Mouse (Mus musculus): ENCODE data around the gene Fads3. TPM values are rescaled to one million over a fixed set of nuclear protein-coding genes. Genes with fewer than 3 reads are reported as not detected.

The Fads3 gene
- polyA plus RNA-seq, 1 experiment from 2014 or later = 5.8 TPM

DNA sequence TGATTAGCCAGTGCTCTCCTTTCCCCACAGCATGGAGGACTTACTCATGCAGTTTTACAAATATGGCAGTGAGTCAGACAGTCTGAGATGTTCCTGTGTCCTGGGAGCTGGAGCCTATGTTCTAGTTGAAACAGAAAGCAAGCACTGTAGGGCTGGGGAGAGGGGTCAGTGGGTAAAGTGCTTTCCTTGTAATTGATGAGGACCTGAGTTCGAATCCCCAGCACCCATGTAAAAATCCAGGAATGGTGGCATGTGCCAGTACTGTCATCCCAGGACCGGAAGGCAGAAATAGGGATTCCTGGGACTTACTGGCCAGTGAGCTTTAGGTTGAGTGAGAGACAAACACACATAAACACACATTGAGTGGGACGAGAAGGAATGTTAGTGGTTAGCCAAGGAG is 15.3 kb downstream of the Fads3 start:
- H3K27me3 ChIP-seq = no peaks in the 10 kb centered on the region
- H3K27ac ChIP-seq = no peak overlapping the region
- H3K4me2 ChIP-seq = no peak overlapping the region
- no peaks in the 10 kb centered on the region for H3K9me3 ChIP-seq (replicated peaks)
- H3K36me3 ChIP-seq (ENCODE audit: poor library complexity, severe bottlenecking) = peaks cover 30% of the 10 kb centered on the region
- WGBS = 91% methylated on average over 3 of the region's 3 CpGs
- ATAC-seq = no peak
- H3K4me3 ChIP-seq = no peak overlapping the region
- H3K4me1 ChIP-seq = 0 out of 2 replicates have a peak, but pooled peaks cover 7% of the 10 kb centered on the region
- no peak overlapping the region for H3K9ac ChIP-seq

DNA sequence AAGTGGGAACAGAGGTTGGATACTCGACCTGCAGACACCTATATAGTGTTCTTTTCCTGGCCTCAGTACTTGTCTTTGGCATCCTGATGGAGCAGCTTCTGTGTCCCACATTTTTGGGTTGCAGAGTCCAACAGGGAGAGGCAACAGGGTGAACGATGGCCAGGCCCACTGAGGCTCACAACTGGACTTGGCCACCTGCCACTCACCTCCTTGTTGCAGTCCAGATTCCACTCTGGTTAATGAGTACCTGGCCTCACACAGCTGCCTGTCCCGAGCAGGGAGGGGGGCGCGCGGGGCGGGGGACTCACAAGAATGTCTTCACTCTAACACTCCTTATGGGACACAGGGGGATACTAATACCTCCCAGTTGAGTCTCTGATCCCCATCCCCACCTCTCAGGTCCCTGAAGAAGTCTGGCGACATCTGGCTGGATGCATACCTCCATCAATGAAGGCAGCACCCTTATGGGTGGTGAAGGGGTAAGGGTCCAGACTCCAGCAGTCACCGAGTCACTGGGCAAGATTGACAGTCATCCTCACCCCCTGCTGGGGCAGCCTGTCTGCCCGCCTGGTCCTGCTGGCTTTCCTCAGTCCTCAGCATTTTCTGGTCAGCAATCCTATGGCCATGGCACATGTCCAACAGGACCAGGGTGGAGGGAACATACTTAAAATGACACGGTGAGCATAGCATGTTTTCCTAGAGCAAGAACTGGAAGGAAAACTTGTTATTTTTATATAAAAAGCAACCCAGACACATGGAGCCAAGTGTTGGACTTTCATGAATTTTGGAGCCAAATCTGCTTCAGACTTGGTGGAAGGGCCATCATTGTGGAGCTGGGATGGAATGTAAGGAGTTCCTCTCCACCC is 16.4 kb downstream of the Fads3 start:
- WGBS = 65% methylated on average over 11 of the region's 11 CpGs
- H3K27me3 ChIP-seq = no peaks in the 10 kb centered on the region
- no peaks in the 10 kb centered on the region for H3K9me3 ChIP-seq (replicated peaks)
- H3K9ac ChIP-seq = no peak overlapping the region
- 0 out of 2 replicates have a peak, but pooled peaks cover 7% of the 10 kb centered on the region for H3K4me1 ChIP-seq
- peaks cover 40% of the 10 kb centered on the region for H3K36me3 ChIP-seq (ENCODE audit: poor library complexity, severe bottlenecking)
- no peak overlapping the region for H3K4me3 ChIP-seq
- no peak overlapping the region for H3K4me2 ChIP-seq
- no peak overlapping the region for H3K27ac ChIP-seq
- no peak for ATAC-seq

DNA sequence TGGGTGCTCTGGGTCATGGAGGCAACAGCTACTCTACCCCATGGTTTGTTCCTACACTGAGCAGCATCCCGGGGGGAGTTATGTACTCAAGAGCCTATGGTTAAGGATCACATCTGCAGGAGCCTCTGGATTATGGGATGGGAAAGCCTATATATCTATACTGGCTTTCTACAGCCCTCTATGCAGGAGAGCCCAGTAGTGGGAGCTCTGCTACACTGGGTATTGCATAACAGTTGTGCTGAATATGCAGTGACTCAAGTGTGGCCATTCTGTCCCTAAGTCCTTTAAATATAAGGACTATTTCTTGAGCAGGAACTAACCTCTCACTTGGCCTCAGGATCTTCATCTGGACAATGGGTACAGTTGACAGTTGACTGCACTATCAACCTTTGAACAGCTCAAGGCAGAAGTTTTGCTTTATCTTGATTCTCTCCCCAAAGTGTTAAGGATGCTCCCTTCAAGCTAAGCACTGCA is 17.0 kb downstream of the Fads3 start:
- Histone ChIP-seq H3K36me3 (ENCODE audit: poor library complexity, severe bottlenecking) (peaks cover 47% of the 10 kb centered on the region), H3K9me3 (replicated peaks) (no peaks in the 10 kb centered on the region), H3K4me2 (no peak overlapping the region), H3K4me1 (0 out of 2 replicates have a peak, but pooled peaks cover 7% of the 10 kb centered on the region), H3K27ac (no peak overlapping the region), H3K9ac (no peak overlapping the region), H3K4me3 (no peak overlapping the region), H3K27me3 (no peaks in the 10 kb centered on the region)
- 95% methylated on average over 1 of the region's 1 CpGs for WGBS
- ATAC-seq = no peak

DNA sequence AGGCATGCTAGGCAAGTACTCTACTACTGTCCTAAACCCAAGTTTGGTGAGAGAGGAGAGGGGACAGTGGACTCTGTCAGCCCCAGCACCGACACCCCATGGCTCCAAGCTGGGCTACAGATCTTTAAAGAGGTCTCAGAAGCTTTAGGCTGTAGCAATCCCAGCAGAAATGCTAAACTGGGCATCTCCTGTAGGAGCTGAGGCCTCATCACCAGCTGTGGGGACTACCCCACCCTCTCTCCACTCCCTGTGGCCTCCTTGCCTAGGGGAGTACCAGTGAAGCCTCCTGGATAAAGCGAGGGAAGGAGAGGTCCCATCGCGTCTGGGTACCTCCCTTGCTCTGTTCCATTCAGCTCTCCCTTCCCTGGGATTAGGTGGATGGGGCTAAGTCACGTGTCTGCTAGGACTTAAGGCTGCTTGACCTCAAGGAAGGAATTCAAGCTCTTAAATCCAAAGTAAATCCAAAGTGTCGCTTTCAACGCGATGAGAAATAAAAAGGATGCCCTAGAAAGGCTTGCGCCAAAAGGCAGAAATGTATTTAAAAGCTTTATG is 17.6 kb downstream of the Fads3 start:
- 52% methylated on average over 9 of the region's 9 CpGs for WGBS

GRCm38 (mm10) chr19:10059911-10060567 is 18.7 kb downstream of the Fads3 start:
- 60% methylated on average over 10 of the region's 10 CpGs for WGBS
- H3K4me2 ChIP-seq = no peak overlapping the region
- H3K27ac ChIP-seq = peak overlapping the region; percentile 40; the same call in 1 of the 2 replicates
- no peak overlapping the region for H3K4me3 ChIP-seq
- no peak overlapping the region for H3K9ac ChIP-seq
- peak; percentile 67 for ATAC-seq
- 0 out of 2 replicates have a peak, but pooled peaks cover 16% of the 10 kb centered on the region for H3K4me1 ChIP-seq
- H3K36me3 ChIP-seq (ENCODE audit: poor library complexity, severe bottlenecking) = peaks cover 59% of the 10 kb centered on the region
- no peaks in the 10 kb centered on the region for H3K27me3 ChIP-seq
- H3K9me3 ChIP-seq (replicated peaks) = no peaks in the 10 kb centered on the region

More for the DNA sequence above, 17.6 kb downstream of the Fads3 start:
- Histone ChIP-seq H3K4me1 (0 out of 2 replicates have a peak, but pooled peaks cover 8% of the 10 kb centered on the region), H3K9me3 (replicated peaks) (no peaks in the 10 kb centered on the region), H3K27ac (no peak overlapping the region), H3K27me3 (no peaks in the 10 kb centered on the region), H3K4me3 (no peak overlapping the region), H3K36me3 (ENCODE audit: poor library complexity, severe bottlenecking) (peaks cover 53% of the 10 kb centered on the region), H3K9ac (0 out of 2 replicates have a peak overlapping the region, but pooled peaks have one; percentile 16), H3K4me2 (no peak overlapping the region)
- ATAC-seq = no peak

DNA sequence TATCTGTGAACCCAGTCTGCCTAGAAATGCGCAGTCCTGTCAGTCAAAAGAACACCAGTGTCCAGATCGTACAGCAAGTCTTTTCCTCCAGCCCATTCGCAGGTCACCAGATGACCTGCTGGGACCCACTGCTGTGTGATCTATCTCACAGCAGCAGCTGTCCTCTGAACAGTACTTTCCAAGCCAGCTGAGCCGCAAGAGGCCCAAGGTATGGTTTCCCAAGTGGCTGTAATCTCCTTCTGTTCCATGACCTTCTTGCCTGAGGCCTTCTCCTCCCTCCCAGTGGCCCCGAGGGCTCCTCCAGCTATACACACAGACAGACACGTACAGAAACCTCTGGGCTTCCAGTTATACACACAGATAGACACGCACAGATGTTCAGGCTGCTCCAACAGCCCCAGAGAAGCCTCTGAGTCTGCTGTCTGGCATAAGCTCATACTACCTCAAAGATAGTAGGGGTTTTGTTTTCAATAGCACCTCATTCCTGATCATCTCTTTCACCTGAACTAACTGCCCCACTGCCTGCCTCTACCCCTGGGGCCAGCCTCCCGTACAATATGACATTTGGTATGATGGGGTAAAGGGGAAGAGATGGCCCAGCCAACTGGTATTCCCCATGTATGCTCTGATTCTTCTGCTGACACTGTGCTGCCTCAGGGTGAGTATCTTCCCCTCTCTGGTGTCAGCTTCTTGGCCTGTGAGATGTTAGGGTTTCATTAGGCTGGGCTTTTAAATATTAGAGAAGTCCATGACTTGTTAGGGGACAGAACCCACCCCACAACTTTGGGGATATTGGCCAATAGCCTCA is 19.6 kb downstream of the Fads3 start:
- H3K4me1 ChIP-seq = 0 out of 2 replicates have a peak, but pooled peaks cover 16% of the 10 kb centered on the region
- H3K4me3 ChIP-seq = no peak overlapping the region
- 60% methylated on average over 8 of the region's 8 CpGs for whole genome bisulfite sequencing
- no peak for ATAC-seq
- H3K9ac ChIP-seq = no peak overlapping the region
- peak overlapping the region; percentile 57 for H3K27ac ChIP-seq
- H3K36me3 ChIP-seq (ENCODE audit: poor library complexity, severe bottlenecking) = peaks cover 65% of the 10 kb centered on the region
- H3K4me2 ChIP-seq = no peak overlapping the region
- no peaks in the 10 kb centered on the region for H3K27me3 ChIP-seq
- no peaks in the 10 kb centered on the region for H3K9me3 ChIP-seq (replicated peaks)

GRCm38 (mm10) chr19:10061624-10062023 is 20.3 kb downstream of the Fads3 start:
- no peak overlapping the region for H3K4me3 ChIP-seq
- no peaks in the 10 kb centered on the region for H3K27me3 ChIP-seq
- 98% methylated on average over 2 of the region's 2 CpGs for WGBS
- H3K9me3 ChIP-seq (replicated peaks) = no peaks in the 10 kb centered on the region
- no peak overlapping the region for H3K9ac ChIP-seq
- 0 out of 2 replicates have a peak, but pooled peaks cover 16% of the 10 kb centered on the region for H3K4me1 ChIP-seq
- H3K36me3 ChIP-seq (ENCODE audit: poor library complexity, severe bottlenecking) = peaks cover 70% of the 10 kb centered on the region
- peak overlapping the region; percentile 57; the same call in 1 of the 2 replicates for H3K27ac ChIP-seq
- ATAC-seq = no peak
- H3K4me2 ChIP-seq = no peak overlapping the region

DNA sequence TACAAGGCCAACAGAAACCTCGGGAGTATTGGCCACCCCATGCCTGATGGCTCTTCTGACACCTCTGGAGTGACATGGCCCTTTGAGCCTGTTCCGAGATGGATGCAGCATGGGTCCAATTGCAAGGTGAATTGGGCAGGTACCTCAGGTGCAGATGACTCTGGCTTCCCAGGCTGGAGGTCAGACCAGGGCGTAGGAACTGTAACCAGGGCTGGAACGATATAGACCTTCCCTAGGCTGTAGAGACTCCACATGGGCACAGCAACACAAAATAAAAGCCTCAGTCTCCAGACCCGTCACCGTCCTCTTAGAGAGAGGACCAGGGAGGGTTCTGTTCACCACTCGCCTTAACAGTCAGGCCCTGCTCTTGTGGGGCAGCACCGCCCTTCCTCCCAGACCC is 20.9 kb downstream of the Fads3 start:
- Histone ChIP-seq H3K4me3 (no peak overlapping the region), H3K9ac (no peak overlapping the region), H3K27me3 (no peaks in the 10 kb centered on the region), H3K36me3 (ENCODE audit: poor library complexity, severe bottlenecking) (peaks cover 72% of the 10 kb centered on the region), H3K27ac (no peak overlapping the region), H3K9me3 (replicated peaks) (no peaks in the 10 kb centered on the region), H3K4me1 (peaks cover 21% of the 10 kb centered on the region; the same call in 1 of the 2 replicates), H3K4me2 (no peak overlapping the region)
- no peak for ATAC-seq
- WGBS = 97% methylated on average over 8 of the region's 8 CpGs

DNA sequence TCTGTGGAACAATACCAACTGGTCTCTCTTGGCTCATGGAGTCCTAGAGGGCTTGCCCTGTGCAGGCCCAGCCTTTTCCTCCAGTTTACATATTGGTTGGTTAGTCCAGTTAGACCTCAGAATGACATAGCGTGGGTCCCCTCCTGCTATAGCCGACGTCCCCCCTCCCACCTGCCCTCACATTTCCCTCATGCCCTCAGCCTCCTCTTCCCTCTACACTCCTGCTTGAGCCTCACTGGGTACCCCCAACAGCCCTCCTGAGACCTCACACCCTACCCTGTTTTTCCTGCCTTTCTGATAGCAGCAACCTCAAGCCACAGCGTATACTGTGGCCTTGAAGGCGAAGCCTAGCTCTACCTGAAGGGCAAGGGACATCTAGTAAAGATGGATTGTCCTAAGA is 21.5 kb downstream of the Fads3 start:
- Histone ChIP-seq H3K4me1 (peaks cover 26% of the 10 kb centered on the region), H3K4me3 (no peak overlapping the region), H3K27me3 (no peaks in the 10 kb centered on the region), H3K9ac (no peak overlapping the region), H3K9me3 (replicated peaks) (no peaks in the 10 kb centered on the region), H3K27ac (no peak overlapping the region), H3K36me3 (ENCODE audit: poor library complexity, severe bottlenecking) (peaks cover 73% of the 10 kb centered on the region), H3K4me2 (no peak overlapping the region)
- 90% methylated on average over 5 of the region's 5 CpGs for WGBS
- ATAC-seq = no peak

DNA sequence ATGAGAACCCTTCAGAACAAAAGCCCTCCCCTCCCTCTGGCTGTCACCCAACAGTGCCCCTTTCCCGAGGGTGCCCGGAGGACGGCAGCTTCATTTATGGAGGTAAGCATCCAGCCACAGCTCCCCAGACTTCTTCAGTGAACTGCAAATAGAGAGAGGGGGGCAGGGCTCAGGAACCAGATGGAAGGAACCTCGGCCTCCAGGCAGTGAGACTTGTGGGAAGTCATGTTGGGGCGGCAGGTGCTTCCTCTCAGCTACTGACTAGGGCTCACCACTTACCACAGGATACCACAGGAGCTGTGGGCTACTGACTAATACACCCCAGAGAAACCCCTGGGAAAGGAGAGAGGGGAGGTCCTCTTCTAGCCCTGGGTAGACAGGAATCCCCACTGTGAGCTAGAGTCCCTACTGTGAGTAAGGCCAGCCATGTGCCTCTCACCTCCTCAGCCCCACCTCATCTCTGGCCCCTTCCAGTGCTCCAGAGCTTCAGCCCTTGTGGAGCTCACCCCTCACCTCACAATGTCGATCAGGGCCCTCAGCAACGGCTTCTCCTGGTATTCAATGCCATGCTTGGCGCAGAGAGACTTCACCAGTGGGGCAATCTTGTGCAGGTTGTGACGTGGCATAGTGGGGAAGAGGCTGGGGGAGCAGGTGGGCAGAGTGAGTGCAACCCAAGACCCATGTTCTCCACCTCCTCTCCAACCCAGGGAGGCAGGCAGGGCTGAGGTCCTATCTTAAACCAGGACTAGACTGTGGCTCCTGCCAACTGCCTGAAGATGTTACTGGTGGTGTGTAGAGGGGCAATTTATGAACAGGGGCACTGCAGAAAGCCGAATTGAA is 23.0 kb downstream of the Fads3 start:
- Histone ChIP-seq H3K9me3 (replicated peaks) (no peaks in the 10 kb centered on the region), H3K9ac (peak overlapping the region; percentile 26; the same call in 1 of the 2 replicates), H3K36me3 (ENCODE audit: poor library complexity, severe bottlenecking) (peaks cover 88% of the 10 kb centered on the region), H3K27me3 (no peaks in the 10 kb centered on the region), H3K4me1 (peaks cover 32% of the 10 kb centered on the region), H3K4me3 (no peak overlapping the region), H3K27ac (peak overlapping the region; percentile 16; the same call in 1 of the 2 replicates), H3K4me2 (no peak overlapping the region)
- WGBS = 70% methylated on average over 10 of the region's 10 CpGs
- no peak for ATAC-seq
